Mouse (Mus musculus): ENCODE measurements around the gene Tmem259.

GRCm38 (mm10) chr10:79976071-79976721 is 7.9 kb downstream of the Tmem259 start:
- no peak for TF ChIP-seq CTCF (IDR thresholded peaks at IDR 0.05; ENCODE audit: control insufficient read depth, insufficient read depth, insufficient read length)
- TF ChIP-seq MAX (IDR thresholded peaks at IDR 0.05) = no peak
- TF ChIP-seq CEBPB (IDR thresholded peaks at IDR 0.05; ENCODE audit: low read depth) = no peak
- TF ChIP-seq USF1 (IDR thresholded peaks at IDR 0.05; ENCODE audit: low read depth) = no peak

Data from C2C12 (cell line).